Mouse (Mus musculus) G1E (cell line): Measurements from ENCODE around the gene Nfkb2. TPM values are rescaled to one million over a fixed set of nuclear protein-coding genes. Genes with fewer than 3 reads are reported as not detected.
A peak's percentile ranks its signal among the peaks of the same experiment; 100 is the strongest.

Experiments
- ATAC-seq: 2 replicates; pipeline ENCODE4 v1.8.0; 2016; ENCODE audit warnings: mild to moderate bottlenecking; ENCODE audit not compliant: insufficient number of reproducible peaks, poor library complexity, low FRiP score, severe bottlenecking; ENCODE audit errors: extremely low read depth
- DNase-seq: peaks from one replicate; pipeline ENCODE4 v3.0.0; 2012; ENCODE audit warnings: low spot score
- H3K27me3 ChIP-seq: 2 replicates; pipeline ENCODE4 v1.6.1; 2012; ENCODE audit warnings: mild to moderate bottlenecking, low read length, inconsistent platforms; ENCODE audit not compliant: insufficient read depth
- H3K36me3 ChIP-seq: replicated peaks from 2 replicates; pipeline ENCODE3; 2012; ENCODE audit warnings: mild to moderate bottlenecking, inconsistent platforms
- H3K4me1 ChIP-seq: 2 replicates; pipeline ENCODE4 v1.6.1; 2012; ENCODE audit warnings: low read depth, low read length, inconsistent platforms, mixed read lengths; ENCODE audit not compliant: insufficient read depth
- H3K4me3 ChIP-seq: 2 replicates; pipeline ENCODE4 v1.5.1; 2012; ENCODE audit warnings: low read depth, mild to moderate bottlenecking, inconsistent platforms, low read length, moderate library complexity, mixed read lengths
- H3K9me3 ChIP-seq: replicated peaks from 2 replicates; pipeline ENCODE4 v1.6.1; 2012; ENCODE audit warnings: inconsistent platforms
- CTCF ChIP-seq: IDR thresholded peaks from 2 replicates; pipeline ENCODE4 v1.5.1; 2012; ENCODE audit warnings: low read depth, low read length, inconsistent platforms, mixed read lengths
- GATA1 ChIP-seq: IDR thresholded peaks from 2 replicates; pipeline ENCODE4 v1.6.1; 2012; ENCODE audit warnings: borderline replicate concordance, low read length, inconsistent platforms, mixed read lengths
- GATA2 ChIP-seq: IDR thresholded peaks from 2 replicates; pipeline ENCODE4 v1.6.1; 2012; ENCODE audit warnings: low read depth, low read length, inconsistent platforms, borderline replicate concordance
- POLR2AphosphoS5 ChIP-seq: IDR thresholded peaks from 2 replicates; pipeline ENCODE4 v1.6.1; 2012; ENCODE audit warnings: low read depth, low read length, inconsistent platforms; ENCODE audit not compliant: insufficient replicate concordance
- TAL1 ChIP-seq: conservative IDR thresholded peaks from 2 replicates; pipeline ENCODE4 v1.6.1; 2012; ENCODE audit warnings: low read depth, low read length, inconsistent platforms, mixed read lengths
- polyA plus RNA-seq: library from polyadenylated mRNA; stranded (reverse); fragments of >175 nt; gene quantifications from 2 replicates; pipeline ENCODE4 v1.2.3, GENCODE M21; 2012
- total RNA-seq, 2 experiments: library from RNA; stranded (forward) in 1 of 2; stranded (reverse) in 1 of 2; fragments of 200-1000 nt in 1 of 2; fragments of >200 nt in 1 of 2; fragmentation: Nextera tagmentation in 1 of 2; gene quantifications; 2 replicates each; pipeline ENCODE4 v1.2.3; 2014 to 2017

Nfkb2 gene
- total and polyA plus RNA-seq, 3 experiments = 9.7 to 40.8 (median 11.3) TPM

GRCm38 (mm10) chr19:46303251-46304215, 587 bp upstream of the Nfkb2 start:
- ATAC-seq (no peak), DNase-seq (no peak)
- H3K27me3 ChIP-seq = peaks cover 5% of the 10 kb centered on the region; the same call in 1 of the 2 replicates
- TF ChIP-seq POLR2AphosphoS5 (no peak), CTCF (no peak), GATA2 (no peak), GATA1 (no peak), TAL1 (no peak)
- peak overlapping the region; percentile 89; the same call in 1 of the 2 replicates for H3K4me3 ChIP-seq
- H3K36me3 ChIP-seq = peaks cover 31% of the 10 kb centered on the region
- peaks cover 48% of the 10 kb centered on the region for H3K4me1 ChIP-seq
- H3K9me3 ChIP-seq = no peaks in the 10 kb centered on the region

DNA sequence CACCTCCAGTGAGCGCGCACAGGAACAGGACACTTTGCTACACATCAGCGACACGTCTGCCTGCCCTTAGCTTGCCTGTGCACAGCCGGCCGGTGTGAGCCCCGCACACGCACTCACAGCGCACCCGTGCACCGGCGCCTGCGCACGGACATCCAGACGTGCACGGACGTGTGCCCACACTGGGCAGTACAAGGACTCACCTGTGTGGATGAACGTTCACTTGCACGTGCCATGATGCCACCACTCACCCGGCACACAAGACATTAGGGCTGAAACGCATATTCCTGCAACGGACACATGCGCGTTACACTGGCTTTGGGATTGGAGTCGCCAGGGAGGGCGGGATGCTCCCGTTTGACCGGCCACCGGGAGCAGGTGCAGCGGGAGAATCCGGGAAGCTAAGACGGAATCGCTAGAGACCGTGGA, 801 bp downstream of the Nfkb2 start:
- peaks cover 5% of the 10 kb centered on the region; the same call in 1 of the 2 replicates for H3K27me3 ChIP-seq
- H3K4me3 ChIP-seq = peak overlapping the region; percentile 89
- ATAC-seq (no peak), DNase-seq (no peak)
- peaks cover 62% of the 10 kb centered on the region for H3K4me1 ChIP-seq
- no peaks in the 10 kb centered on the region for H3K9me3 ChIP-seq
- TF ChIP-seq TAL1 (no peak), CTCF (no peak), GATA1 (no peak), POLR2AphosphoS5 (no peak), GATA2 (no peak)
- H3K36me3 ChIP-seq = peaks cover 43% of the 10 kb centered on the region

DNA sequence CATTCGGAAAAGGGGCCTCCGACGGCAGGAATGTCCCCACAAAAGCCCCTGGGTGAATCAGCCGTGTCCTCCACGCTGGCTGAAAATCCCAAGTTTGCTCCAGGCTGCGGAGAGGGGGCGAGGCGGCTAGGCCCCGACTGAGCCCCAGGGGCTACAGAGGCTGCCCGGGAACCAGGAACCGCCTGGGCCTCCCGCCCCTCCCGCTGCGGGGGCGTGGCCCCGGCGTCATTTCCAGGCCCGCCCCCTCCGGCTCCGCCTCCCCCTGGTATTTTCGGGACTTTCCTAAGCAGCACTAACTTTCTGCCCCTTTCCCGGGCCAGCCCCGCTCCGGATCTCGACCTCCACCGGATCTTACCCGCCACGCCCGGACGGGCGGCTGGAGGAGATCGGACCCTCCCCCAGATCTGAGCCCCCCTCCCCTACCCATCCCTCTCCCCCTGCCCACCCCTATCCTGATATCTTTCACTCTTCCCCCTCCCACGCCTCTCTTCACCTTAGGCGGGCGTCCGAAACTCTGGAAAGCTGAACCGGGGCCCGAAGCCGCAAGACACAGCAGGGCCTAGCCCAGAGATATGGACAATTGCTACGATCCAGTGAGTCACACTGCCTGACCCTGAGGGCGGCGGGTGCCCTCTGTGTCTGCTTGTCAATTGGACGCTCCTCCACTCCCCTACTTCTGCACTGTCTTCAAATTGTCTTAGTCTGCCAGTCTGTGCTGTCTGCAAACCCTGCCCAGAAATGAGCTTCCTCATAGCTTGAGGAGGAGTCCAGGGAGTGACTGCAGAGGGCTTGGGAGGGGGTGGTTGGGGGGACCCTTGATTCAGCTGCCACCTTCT, 1.5 kb downstream of the Nfkb2 start:
- Histone ChIP-seq H3K4me1 (peaks cover 63% of the 10 kb centered on the region), H3K27me3 (peaks cover under 1% of the 10 kb centered on the region; the same call in 1 of the 2 replicates), H3K9me3 (no peaks in the 10 kb centered on the region), H3K4me3 (peak overlapping the region; percentile 89), H3K36me3 (peaks cover 50% of the 10 kb centered on the region)
- 0 out of 2 replicates have a peak, but pooled peaks have one; percentile 37 for ATAC-seq
- no peak for TF ChIP-seq CTCF
- TF ChIP-seq TAL1 = no peak
- TF ChIP-seq GATA1 = no peak
- TF ChIP-seq GATA2 = no peak
- no peak for TF ChIP-seq POLR2AphosphoS5
- peak; percentile 92 for DNase-seq

DNA sequence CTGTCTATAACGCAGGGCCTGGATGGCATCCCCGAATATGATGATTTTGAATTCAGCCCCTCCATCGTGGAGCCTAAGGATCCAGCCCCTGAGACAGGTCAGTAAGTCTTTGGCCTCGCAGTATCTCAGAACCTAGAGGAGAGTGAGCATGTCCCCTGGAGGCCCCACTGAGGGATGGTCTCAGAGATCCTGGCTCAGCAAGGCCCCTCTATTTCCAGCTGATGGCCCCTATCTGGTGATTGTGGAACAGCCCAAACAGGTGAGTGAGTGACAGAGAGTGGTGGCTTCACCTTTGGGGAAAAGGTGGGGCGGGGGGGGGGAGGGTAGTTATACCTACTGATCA, 2.1 kb downstream of the Nfkb2 start:
- Histone ChIP-seq H3K9me3 (no peaks in the 10 kb centered on the region), H3K4me1 (peaks cover 63% of the 10 kb centered on the region), H3K27me3 (no peaks in the 10 kb centered on the region), H3K4me3 (peak overlapping the region; percentile 89), H3K36me3 (peaks cover 56% of the 10 kb centered on the region)
- DNase-seq = no peak
- no peak for TF ChIP-seq TAL1
- TF ChIP-seq GATA1 = no peak
- TF ChIP-seq GATA2 = no peak
- TF ChIP-seq CTCF = no peak
- TF ChIP-seq POLR2AphosphoS5 = no peak
- no peak for ATAC-seq

DNA sequence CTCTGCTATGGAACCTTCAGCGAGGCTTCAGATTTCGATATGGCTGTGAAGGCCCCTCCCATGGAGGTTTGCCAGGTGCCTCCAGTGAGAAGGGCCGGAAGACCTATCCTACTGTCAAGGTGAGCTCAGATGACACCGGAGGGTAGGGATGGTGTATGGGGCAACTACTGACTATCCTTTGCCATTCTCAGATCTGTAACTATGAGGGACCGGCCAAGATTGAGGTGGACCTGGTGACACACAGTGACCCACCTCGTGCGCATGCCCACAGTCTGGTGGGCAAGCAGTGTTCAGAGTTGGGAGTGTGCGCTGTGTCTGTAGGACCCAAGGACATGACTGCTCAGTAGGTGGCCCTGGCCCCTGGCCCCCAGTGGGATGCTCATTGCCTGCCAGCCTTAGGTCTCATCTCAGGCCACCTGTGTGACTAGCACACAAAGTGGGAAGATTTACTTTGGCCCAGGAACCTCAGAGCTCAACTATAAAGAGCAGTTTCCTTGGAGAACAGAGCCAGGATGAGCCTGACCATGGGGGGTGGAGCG, 2.7 kb downstream of the Nfkb2 start:
- Histone ChIP-seq H3K27me3 (no peaks in the 10 kb centered on the region), H3K4me3 (no peak overlapping the region; the same call in 1 of the 2 replicates), H3K4me1 (peaks cover 63% of the 10 kb centered on the region), H3K36me3 (peaks cover 62% of the 10 kb centered on the region), H3K9me3 (no peaks in the 10 kb centered on the region)
- TF ChIP-seq POLR2AphosphoS5 (no peak), GATA1 (no peak), CTCF (no peak), GATA2 (no peak), TAL1 (no peak)
- no peak for DNase-seq
- no peak for ATAC-seq
